Mouse (Mus musculus) limb, embryonic 14.5 days (tissue): ENCODE measurements at regions not wholly inside any gene's neighbourhood (a gene's known extent, or its start where the extent isn't known, plus 50 kb on each side); places are given as distances from the start of the nearest gene placed in this dataset.

Experiments
- ATAC-seq: fragments of 200-750 bp; cut with Nextera tagmentation; 2 replicates; pipeline ENCODE4 v1.8.0; 2017; ENCODE audit warnings: low read depth, moderate number of reproducible peaks, moderate TSS enrichment; ENCODE audit not compliant: low FRiP score
- DNase-seq: peaks from one replicate; pipeline ENCODE4 v3.0.0-alpha.2; 2015; ENCODE audit warnings: low spot score
- H3K27ac ChIP-seq: fragments of 300-500 bp; sonication (generic); replicated peaks from 2 replicates; pipeline ENCODE4 v1.5.1; 2014; ENCODE audit warnings: low read depth, mild to moderate bottlenecking, low read length, moderate library complexity, mixed read lengths
- H3K27me3 ChIP-seq: fragments of 300-500 bp; sonication (generic); 2 replicates; pipeline ENCODE4 v1.6.1; 2014; ENCODE audit warnings: low read length, mixed read lengths; ENCODE audit not compliant: control insufficient read depth, insufficient read depth
- H3K36me3 ChIP-seq: fragments of 300-500 bp; sonication (generic); 2 replicates; pipeline ENCODE4 v1.6.1; 2014; ENCODE audit warnings: mild to moderate bottlenecking, low read length, moderate library complexity, mixed read lengths; ENCODE audit not compliant: control insufficient read depth, insufficient read depth
- H3K4me1 ChIP-seq: fragments of 300-500 bp; sonication (generic); 2 replicates; pipeline ENCODE4 v1.6.1; 2014; ENCODE audit warnings: antibody characterized with exemption, low read length, mixed read lengths; ENCODE audit not compliant: control insufficient read depth, insufficient read depth
- H3K4me2 ChIP-seq: fragments of 300-500 bp; sonication (generic); replicated peaks from 2 replicates; pipeline ENCODE4 v1.6.1; 2014; ENCODE audit warnings: low read depth, mild to moderate bottlenecking, low read length, moderate library complexity; ENCODE audit not compliant: severe bottlenecking
- H3K4me3 ChIP-seq: fragments of 300-500 bp; sonication (generic); replicated peaks from 2 replicates; pipeline ENCODE4 v1.5.1; 2014; ENCODE audit warnings: low read length
- H3K9ac ChIP-seq: fragments of 300-500 bp; sonication (generic); 2 replicates; pipeline ENCODE4 v1.6.1; 2014; ENCODE audit warnings: mild to moderate bottlenecking, low read depth, low read length, moderate library complexity; ENCODE audit not compliant: severe bottlenecking
- H3K9me3 ChIP-seq: fragments of 300-500 bp; sonication (generic); 2 replicates; pipeline ENCODE4 v1.6.1; 2016; ENCODE audit warnings: low read length; ENCODE audit not compliant: control insufficient read depth
- POLR2A ChIP-seq: fragments of 200-500 bp; IDR thresholded peaks from 2 replicates; pipeline ENCODE4 v1.8.0; 2012; ENCODE audit warnings: inconsistent platforms, mild to moderate bottlenecking, moderate library complexity, borderline replicate concordance; ENCODE audit not compliant: insufficient read depth, insufficient read length; ENCODE audit errors: extremely low read depth
- WGBS: fragments of 180-500 bp; shearing (Covaris S2); extraction: QIAGEN DNeasy Blood & Tissue Kit; methylation state at CpG from one replicate; pipeline ENCODE4 v1.1.7; 2014; 5-methylcytosine and 5-hydroxymethylcytosine counted together

DNA sequence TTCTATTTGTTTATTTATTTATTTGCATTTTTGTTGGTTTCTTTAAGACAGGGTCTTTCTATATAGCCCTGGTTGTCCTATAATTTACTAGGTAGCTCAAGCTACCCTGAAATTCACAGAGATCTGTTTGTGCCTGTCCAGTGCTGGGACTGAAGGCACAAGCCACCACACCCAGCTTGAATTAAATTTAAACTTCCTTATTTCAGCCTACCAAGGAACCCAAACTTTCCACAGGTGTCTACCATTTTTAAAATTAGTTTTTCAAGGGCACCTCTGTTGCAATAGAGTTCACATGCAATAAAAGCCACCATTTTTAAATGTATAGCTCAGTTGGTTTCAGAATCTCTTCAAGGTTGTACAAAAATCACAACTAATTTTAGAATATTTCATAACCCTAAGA lies 110.2 kb upstream of the Spred1 start:
- Histone ChIP-seq H3K4me2 (no peak overlapping the region), H3K4me3 (no peak overlapping the region), H3K9ac (no peak overlapping the region), H3K27ac (no peak overlapping the region), H3K4me1 (no peaks in the 10 kb centered on the region), H3K9me3 (no peaks in the 10 kb centered on the region), H3K36me3 (no peaks in the 10 kb centered on the region), H3K27me3 (no peaks in the 10 kb centered on the region)
- DNase-seq (no peak), ATAC-seq (no peak)
- TF ChIP-seq POLR2A, result no peak

DNA sequence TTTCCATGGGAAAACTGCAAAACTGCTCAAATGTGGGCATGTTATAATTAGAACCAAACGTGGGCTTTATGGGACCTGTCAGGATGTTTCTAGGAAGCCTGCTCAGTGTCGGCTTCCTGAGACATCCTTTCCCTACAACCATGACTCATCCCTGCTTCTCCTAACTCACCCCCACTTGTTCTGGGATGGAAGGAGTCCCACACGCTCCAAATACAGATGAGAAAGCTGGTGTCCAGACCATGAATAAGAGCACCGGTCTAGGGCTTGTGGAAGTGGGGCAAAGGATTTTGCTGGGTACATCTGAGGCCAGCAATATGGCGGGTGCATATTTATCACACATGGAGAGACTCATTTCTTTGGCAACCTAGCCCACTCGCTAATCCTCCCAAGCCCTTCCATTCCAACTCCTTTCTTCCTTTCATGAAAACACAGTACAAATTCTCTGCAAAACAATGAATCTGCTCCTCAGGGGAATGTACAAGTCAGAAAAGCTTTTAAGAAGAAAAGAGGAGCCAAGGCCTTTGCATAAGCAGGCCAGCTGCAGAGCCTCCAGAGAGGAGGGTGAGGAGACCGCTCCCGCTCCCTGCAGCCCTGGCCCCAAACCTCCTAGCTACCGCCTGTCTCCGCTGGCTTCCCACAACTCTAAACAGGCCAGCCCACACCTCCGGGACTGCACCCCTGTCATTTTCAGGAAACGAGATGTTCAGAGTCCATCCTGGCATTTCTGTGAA lies 103.1 kb upstream of the Spred1 start:
- no peak overlapping the region for H3K4me2 ChIP-seq
- no peak for TF ChIP-seq POLR2A
- H3K4me3 ChIP-seq, result no peak overlapping the region
- ATAC-seq, result peak; percentile 54; the same call in 1 of the 2 replicates
- H3K9me3 ChIP-seq, result no peaks in the 10 kb centered on the region
- peak; percentile 54 for DNase-seq
- H3K4me1 ChIP-seq, result peaks cover 4% of the 10 kb centered on the region; the same call in 1 of the 2 replicates
- no peaks in the 10 kb centered on the region for H3K27me3 ChIP-seq
- peak overlapping the region; percentile 70 for H3K27ac ChIP-seq
- H3K36me3 ChIP-seq, result no peaks in the 10 kb centered on the region
- 41% methylated on average over 12 of the region's 12 CpGs for WGBS
- H3K9ac ChIP-seq, result no peak overlapping the region

DNA sequence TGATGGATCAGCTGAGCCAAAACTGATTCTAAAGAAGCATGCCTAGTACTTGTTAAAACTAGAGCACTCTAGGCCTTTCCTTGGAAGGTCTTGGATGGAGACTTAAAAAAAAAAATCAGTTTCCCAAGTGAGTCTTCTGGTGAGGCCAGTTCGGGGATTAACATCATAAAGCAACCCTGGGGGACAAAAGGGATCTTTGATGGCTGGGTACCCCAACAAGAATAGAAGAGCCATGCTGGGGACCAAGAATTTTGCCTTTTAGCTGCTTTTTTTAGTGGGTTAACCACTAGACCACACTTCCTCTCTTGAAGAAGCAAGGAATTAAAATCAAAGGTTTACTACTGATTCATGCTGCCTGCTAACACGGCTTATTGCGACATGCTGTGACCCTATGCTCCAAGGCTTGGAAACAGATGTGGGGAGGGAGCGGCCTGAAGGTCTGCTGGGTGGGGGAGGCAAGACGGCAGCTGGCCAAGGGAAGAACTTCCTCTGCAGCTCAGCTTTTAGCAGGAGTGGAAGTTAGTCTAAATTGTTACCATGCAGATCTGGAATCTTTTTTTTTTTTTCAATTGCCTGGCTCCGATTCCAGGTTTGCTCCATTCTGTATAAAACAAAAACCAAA lies 102.1 kb upstream of the Spred1 start:
- H3K9ac ChIP-seq, result no peak overlapping the region
- TF ChIP-seq POLR2A, result no peak
- no peaks in the 10 kb centered on the region for H3K36me3 ChIP-seq
- H3K27me3 ChIP-seq, result no peaks in the 10 kb centered on the region
- H3K4me3 ChIP-seq, result no peak overlapping the region
- ATAC-seq (peak; percentile 61; the same call in 1 of the 2 replicates), DNase-seq (peak; percentile 74)
- peaks cover 4% of the 10 kb centered on the region; the same call in 1 of the 2 replicates for H3K4me1 ChIP-seq
- no peak overlapping the region for H3K4me2 ChIP-seq
- peak overlapping the region; percentile 70; the same call in 1 of the 2 replicates for H3K27ac ChIP-seq
- WGBS, result 7% methylated on average over 6 of the region's 6 CpGs
- no peaks in the 10 kb centered on the region for H3K9me3 ChIP-seq

DNA sequence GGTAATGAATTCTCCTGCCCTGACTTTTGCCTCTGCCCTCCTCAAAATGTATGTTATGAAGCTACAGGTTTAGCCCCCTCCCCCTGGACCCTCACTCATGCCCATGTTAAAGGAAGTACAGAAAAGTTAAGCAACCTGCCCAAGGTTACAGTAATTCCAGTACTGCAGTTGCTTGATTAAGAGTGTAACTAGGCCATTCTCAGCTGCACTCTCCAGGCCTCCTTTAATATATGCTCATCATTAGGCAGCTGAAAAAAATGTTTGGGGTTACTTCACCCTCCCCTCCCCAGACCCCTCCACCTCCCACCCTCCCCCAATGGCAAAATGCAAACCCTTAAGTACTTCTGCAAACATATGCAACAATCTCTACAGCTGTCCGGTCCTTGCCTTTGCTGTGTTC lies 101.6 kb upstream of the Spred1 start:
- Histone ChIP-seq H3K36me3 (no peaks in the 10 kb centered on the region), H3K9me3 (no peaks in the 10 kb centered on the region), H3K4me3 (no peak overlapping the region), H3K4me1 (peaks cover 4% of the 10 kb centered on the region; the same call in 1 of the 2 replicates), H3K4me2 (no peak overlapping the region; the same call in 1 of the 2 replicates), H3K9ac (no peak overlapping the region), H3K27me3 (no peaks in the 10 kb centered on the region), H3K27ac (0 out of 2 replicates have a peak overlapping the region, but pooled peaks have one; percentile 33)
- no peak for DNase-seq
- WGBS, result no CpG with 5 or more reads among the region's 1 CpGs
- ATAC-seq, result no peak
- TF ChIP-seq POLR2A, result no peak

DNA sequence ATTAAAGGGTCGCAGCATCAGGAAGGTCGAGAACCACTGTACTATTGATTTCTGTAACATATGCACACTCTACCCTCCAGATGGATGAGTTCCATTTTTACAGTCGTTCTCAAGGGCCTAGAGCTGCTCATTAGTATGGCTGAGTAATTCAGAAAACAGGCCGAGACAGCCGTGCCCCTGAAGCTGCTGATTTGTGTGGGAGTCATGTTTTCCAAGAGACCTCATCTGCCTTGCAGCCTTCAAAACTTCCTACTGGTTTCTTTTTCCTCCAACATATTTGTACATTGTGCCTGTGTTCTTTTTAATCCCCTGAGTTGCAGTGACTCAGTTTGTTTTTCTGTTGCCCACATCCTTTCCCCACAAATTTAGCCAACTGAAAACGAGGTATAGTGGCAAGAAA lies 99.4 kb upstream of the Spred1 start:
- DNase-seq (peak; percentile 5), ATAC-seq (no peak)
- TF ChIP-seq POLR2A, result no peak
- Histone ChIP-seq H3K4me3 (no peak overlapping the region), H3K4me1 (peaks cover 4% of the 10 kb centered on the region; the same call in 1 of the 2 replicates), H3K27ac (no peak overlapping the region), H3K27me3 (no peaks in the 10 kb centered on the region), H3K4me2 (no peak overlapping the region), H3K9me3 (no peaks in the 10 kb centered on the region), H3K36me3 (no peaks in the 10 kb centered on the region), H3K9ac (no peak overlapping the region)
- WGBS, result 14% methylated on average over 4 of the region's 6 CpGs
